Mouse (Mus musculus): ENCODE results near the gene Lmx1b. TPM values are rescaled to one million over a fixed set of nuclear protein-coding genes. Genes with fewer than 3 reads are reported as not detected.

Lmx1b gene
- under 1 TPM; 0.05 to 0.24 TPM for total RNA-seq (2021)
- long read RNA-seq, experiment 1 = 0 reads
- long read RNA-seq, experiment 2 = 0 reads

- DNase-seq = no peak
Measured at GRCm38 (mm10) chr2:33640171-33640721, at the start of gene Lmx1b. Lmx1b (minus strand) TSS chr2:33640511.

GRCm38 (mm10) chr2:33689880-33690462 lies 49.7 kb upstream of the Lmx1b start:
- no peak for DNase-seq

- DNase-seq = no peak
Measured at GRCm38 (mm10) chr2:33689155-33689879, 49.0 kb upstream of the Lmx1b start.

- DNase-seq = no peak
Measured at GRCm38 (mm10) chr2:33683594-33683993, 43.3 kb upstream of the Lmx1b start.

- no peak for DNase-seq
Measured at GRCm38 (mm10) chr2:33683095-33683494, 42.8 kb upstream of the Lmx1b start.

- DNase-seq = no peak
Measured at GRCm38 (mm10) chr2:33682219-33682618, 41.9 kb upstream of the Lmx1b start.

GRCm38 (mm10) chr2:33678950-33679654 lies 38.8 kb upstream of the Lmx1b start:
- DNase-seq = no peak

- DNase-seq = no peak
Measured at GRCm38 (mm10) chr2:33672701-33673472, 32.6 kb upstream of the Lmx1b start.

GRCm38 (mm10) chr2:33668741-33669140 lies 28.4 kb upstream of the Lmx1b start:
- DNase-seq = no peak

- no peak for DNase-seq
Measured at GRCm38 (mm10) chr2:33666388-33666945, 26.2 kb upstream of the Lmx1b start.

GRCm38 (mm10) chr2:33665363-33666058 lies 25.2 kb upstream of the Lmx1b start:
- no peak for DNase-seq

GRCm38 (mm10) chr2:33664661-33665060 lies 24.4 kb upstream of the Lmx1b start:
- no peak for DNase-seq

- no peak for DNase-seq
Measured at GRCm38 (mm10) chr2:33659288-33659629, 18.9 kb upstream of the Lmx1b start.

GRCm38 (mm10) chr2:33658602-33659287 lies 18.4 kb upstream of the Lmx1b start:
- DNase-seq = no peak

GRCm38 (mm10) chr2:33652517-33653198 lies 12.3 kb upstream of the Lmx1b start:
- no peak for DNase-seq

GRCm38 (mm10) chr2:33649371-33649770 lies 9.1 kb upstream of the Lmx1b start:
- DNase-seq = no peak

- no peak for DNase-seq
Measured at GRCm38 (mm10) chr2:33648894-33649293, 8.6 kb upstream of the Lmx1b start.

GRCm38 (mm10) chr2:33646283-33646550 lies 5.9 kb upstream of the Lmx1b start:
- DNase-seq = no peak

GRCm38 (mm10) chr2:33645538-33646282 lies 5.4 kb upstream of the Lmx1b start:
- DNase-seq = no peak

All from gastrocnemius, postnatal 25 days (tissue).